Mouse (Mus musculus) liver, adult 2 months (tissue): ENCODE results near the gene Sebox. TPM values are rescaled to one million over a fixed set of nuclear protein-coding genes. Genes with fewer than 3 reads are reported as not detected.

ENCODE experiments used
- DNase-seq: peaks from one replicate; pipeline ENCODE4 v3.0.0-alpha.2; 2011; ENCODE audit warnings: low read depth, low spot score; ENCODE audit errors: extremely low read depth
- H3K27ac ChIP-seq: fragments of 200-500 bp; replicated peaks from 2 replicates; pipeline ENCODE4 v1.5.1; 2012; ENCODE audit warnings: low read depth, mild to moderate bottlenecking, control low read depth, inconsistent platforms, low read length; ENCODE audit not compliant: insufficient read depth
- H3K27me3 ChIP-seq: fragments of 200-500 bp; 2 replicates; pipeline ENCODE4 v1.6.1; 2012; ENCODE audit warnings: mild to moderate bottlenecking, moderate library complexity, low read length, inconsistent platforms; ENCODE audit not compliant: control insufficient read depth, insufficient read depth
- H3K36me3 ChIP-seq: fragments of 200-500 bp; 2 replicates; pipeline ENCODE4 v1.6.1; 2012; ENCODE audit warnings: low read length, inconsistent platforms; ENCODE audit not compliant: control insufficient read depth, insufficient read depth
- H3K4me1 ChIP-seq: fragments of 200-500 bp; 2 replicates; pipeline ENCODE4 v1.6.1; 2011; ENCODE audit warnings: low read length; ENCODE audit not compliant: control insufficient read depth, insufficient read depth
- H3K4me3 ChIP-seq: fragments of 200-500 bp; 2 replicates; pipeline ENCODE4 v1.5.1; 2011; ENCODE audit warnings: low read depth, mild to moderate bottlenecking, control low read depth, low read length, moderate library complexity; ENCODE audit not compliant: insufficient read depth
- H3K79me2 ChIP-seq: fragments of 200-500 bp; 2 replicates; pipeline ENCODE4 v1.6.1; 2012; ENCODE audit warnings: inconsistent platforms, mild to moderate bottlenecking, low read length, moderate library complexity; ENCODE audit not compliant: control insufficient read depth, insufficient read depth
- H3K9ac ChIP-seq: fragments of 200-500 bp; 2 replicates; pipeline ENCODE4 v1.6.1; 2012; ENCODE audit warnings: low read depth, mild to moderate bottlenecking, control low read depth, inconsistent platforms, low read length
- CTCF ChIP-seq: fragments of 200-500 bp; IDR thresholded peaks from 2 replicates; pipeline ENCODE4 v1.5.1; 2011; ENCODE audit warnings: low read depth, low read length, control low read depth
- POLR2A ChIP-seq: fragments of 200-500 bp; IDR thresholded peaks from 2 replicates; pipeline ENCODE4 v1.6.1; 2011; ENCODE audit warnings: low read length, control low read depth; ENCODE audit not compliant: insufficient read depth; ENCODE audit errors: extremely low read depth
- WGBS: fragments of 180-500 bp; shearing (Covaris S2); methylation state at CpG from one replicate; pipeline ENCODE4 v1.1.7; 2018; 5-methylcytosine and 5-hydroxymethylcytosine counted together
- polyA plus RNA-seq: library from polyadenylated mRNA; depleted of rRNA; stranded (reverse); fragments of >200 nt; gene quantifications from 2 replicates; pipeline ENCODE4 v1.2.3, GENCODE M21; 2012
- total RNA-seq: library from RNA; depleted of rRNA; stranded (reverse); fragments of >200 nt; gene quantifications from 2 replicates; pipeline ENCODE4 v1.2.3, GENCODE M21; 2014

The Sebox gene
- total and polyA plus RNA-seq, 2 experiments: 0.37 to 0.91 TPM

GRCm38 (mm10) chr11:78467515-78467914 is 35.7 kb upstream of the Sebox start:
- no peak for DNase-seq
- Histone ChIP-seq H3K4me3 (no peak overlapping the region), H3K36me3 (no peaks in the 10 kb centered on the region), H3K4me1 (peaks cover 5% of the 10 kb centered on the region; the same call in 1 of the 2 replicates), H3K27me3 (no peaks in the 10 kb centered on the region), H3K9ac (no peak overlapping the region), H3K79me2 (no peaks in the 10 kb centered on the region), H3K27ac (no peak overlapping the region)
- TF ChIP-seq CTCF (no peak), POLR2A (no peak)
- WGBS: 74% methylated on average over 7 of the region's 7 CpGs

GRCm38 (mm10) chr11:78467932-78468331 is 35.3 kb upstream of the Sebox start:
- H3K9ac ChIP-seq: no peak overlapping the region
- TF ChIP-seq POLR2A (no peak), CTCF (no peak)
- H3K79me2 ChIP-seq: no peaks in the 10 kb centered on the region
- no peaks in the 10 kb centered on the region for H3K36me3 ChIP-seq
- H3K4me1 ChIP-seq: peaks cover 5% of the 10 kb centered on the region; the same call in 1 of the 2 replicates
- no peaks in the 10 kb centered on the region for H3K27me3 ChIP-seq
- no peak for DNase-seq
- no peak overlapping the region for H3K4me3 ChIP-seq
- H3K27ac ChIP-seq: no peak overlapping the region
- WGBS: 60% methylated on average over 3 of the region's 3 CpGs

- no peaks in the 10 kb centered on the region for H3K36me3 ChIP-seq
- peak; percentile 44 for DNase-seq
- no peak overlapping the region for H3K9ac ChIP-seq
- H3K4me3 ChIP-seq: no peak overlapping the region
- H3K79me2 ChIP-seq: no peaks in the 10 kb centered on the region
- no peak overlapping the region for H3K27ac ChIP-seq
- TF ChIP-seq POLR2A (no peak), CTCF (no peak)
- no peaks in the 10 kb centered on the region for H3K27me3 ChIP-seq
- 82% methylated on average over 10 of the region's 10 CpGs for WGBS
- H3K4me1 ChIP-seq: peaks cover 3% of the 10 kb centered on the region; the same call in 1 of the 2 replicates
Measured at GRCm38 (mm10) chr11:78471326-78472103, 31.7 kb upstream of the Sebox start.

- no peaks in the 10 kb centered on the region for H3K79me2 ChIP-seq
- no peak overlapping the region for H3K4me3 ChIP-seq
- no peak overlapping the region for H3K9ac ChIP-seq
- no peak for DNase-seq
- no peaks in the 10 kb centered on the region for H3K27me3 ChIP-seq
- WGBS: 74% methylated on average over 3 of the region's 3 CpGs
- no peak for TF ChIP-seq CTCF
- no peak for TF ChIP-seq POLR2A
- H3K27ac ChIP-seq: no peak overlapping the region
- H3K36me3 ChIP-seq: no peaks in the 10 kb centered on the region
- no peaks in the 10 kb centered on the region for H3K4me1 ChIP-seq
Measured at GRCm38 (mm10) chr11:78475289-78475688, 28.0 kb upstream of the Sebox start.

- TF ChIP-seq POLR2A: no peak
- TF ChIP-seq CTCF: no peak
- no peak for DNase-seq
- no peak overlapping the region for H3K27ac ChIP-seq
- 58% methylated on average over 7 of the region's 7 CpGs for WGBS
- no peaks in the 10 kb centered on the region for H3K36me3 ChIP-seq
- no peak overlapping the region for H3K4me3 ChIP-seq
- no peaks in the 10 kb centered on the region for H3K79me2 ChIP-seq
- peaks cover 6% of the 10 kb centered on the region; the same call in 1 of the 2 replicates for H3K27me3 ChIP-seq
- H3K9ac ChIP-seq: no peak overlapping the region
- no peaks in the 10 kb centered on the region for H3K4me1 ChIP-seq
Measured at GRCm38 (mm10) chr11:78483639-78484038, 19.6 kb upstream of the Sebox start.

- Histone ChIP-seq H3K27me3 (peaks cover 5% of the 10 kb centered on the region; the same call in 1 of the 2 replicates), H3K4me3 (no peak overlapping the region), H3K36me3 (no peaks in the 10 kb centered on the region), H3K4me1 (peaks cover 5% of the 10 kb centered on the region; the same call in 1 of the 2 replicates), H3K9ac (no peak overlapping the region), H3K79me2 (no peaks in the 10 kb centered on the region), H3K27ac (no peak overlapping the region)
- WGBS: 4% methylated on average over 8 of the region's 8 CpGs
- DNase-seq: peak; percentile 43
- peak; percentile 93 for TF ChIP-seq CTCF
- TF ChIP-seq POLR2A: no peak
Measured at GRCm38 (mm10) chr11:78488168-78488567, 15.1 kb upstream of the Sebox start.
